Mouse (Mus musculus) induced T-regulatory cell, adult 2 months (primary cell): ENCODE data around the gene Rtf2.

Experiments
- DNase-seq: peaks from one replicate; pipeline ENCODE4 v3.0.0-alpha.2; 2012; ENCODE audit warnings: low read depth

Gene Rtf2

GRCm38 (mm10) chr2:172439843-172440639 lies at the start of gene Rtf2:
Rtf2 (plus strand) TSS chr2:172440556.
- peak; percentile 99 for DNase-seq

- DNase-seq: peak; percentile 54
Measured at GRCm38 (mm10) chr2:172392041-172392521, 48.3 kb upstream of the Rtf2 start.

GRCm38 (mm10) chr2:172393391-172394051 lies 46.8 kb upstream of the Rtf2 start, which contains the start of gene Cass4:
Cass4 (plus strand) TSS chr2:172393794.
- peak; percentile 88 for DNase-seq

GRCm38 (mm10) chr2:172394052-172394392 lies 46.3 kb upstream of the Rtf2 start:
- DNase-seq: no peak

GRCm38 (mm10) chr2:172394671-172395070 lies 45.7 kb upstream of the Rtf2 start:
- DNase-seq: peak; percentile 53

GRCm38 (mm10) chr2:172395961-172396360 lies 44.4 kb upstream of the Rtf2 start:
- DNase-seq: no peak

- peak; percentile 97 for DNase-seq
Measured at GRCm38 (mm10) chr2:172399901-172400300, 40.5 kb upstream of the Rtf2 start.

GRCm38 (mm10) chr2:172401116-172401825 lies 39.1 kb upstream of the Rtf2 start:
- peak; percentile 93 for DNase-seq

GRCm38 (mm10) chr2:172404239-172404638 lies 36.1 kb upstream of the Rtf2 start:
- peak; percentile 23 for DNase-seq

GRCm38 (mm10) chr2:172405011-172405410 lies 35.3 kb upstream of the Rtf2 start:
- DNase-seq: peak; percentile 65

- no peak for DNase-seq
Measured at GRCm38 (mm10) chr2:172406173-172406572, 34.2 kb upstream of the Rtf2 start.

- peak; percentile 43 for DNase-seq
Measured at GRCm38 (mm10) chr2:172407499-172407898, 32.9 kb upstream of the Rtf2 start.

- DNase-seq: no peak
Measured at GRCm38 (mm10) chr2:172410686-172411085, 29.7 kb upstream of the Rtf2 start.

GRCm38 (mm10) chr2:172411091-172411490 lies 29.3 kb upstream of the Rtf2 start:
- no peak for DNase-seq

- DNase-seq: no peak
Measured at GRCm38 (mm10) chr2:172412454-172412853, 27.9 kb upstream of the Rtf2 start.

GRCm38 (mm10) chr2:172413273-172413672 lies 27.1 kb upstream of the Rtf2 start:
- DNase-seq: no peak

- DNase-seq: no peak
Measured at GRCm38 (mm10) chr2:172413894-172414293, 26.5 kb upstream of the Rtf2 start.

- no peak for DNase-seq
Measured at GRCm38 (mm10) chr2:172416218-172416617, 24.1 kb upstream of the Rtf2 start.

- DNase-seq: no peak
Measured at GRCm38 (mm10) chr2:172416876-172417275, 23.5 kb upstream of the Rtf2 start.

- no peak for DNase-seq
Measured at GRCm38 (mm10) chr2:172418208-172418607, 22.1 kb upstream of the Rtf2 start.

GRCm38 (mm10) chr2:172430609-172431008 lies 9.7 kb upstream of the Rtf2 start:
- no peak for DNase-seq

GRCm38 (mm10) chr2:172433746-172434145 lies 6.6 kb upstream of the Rtf2 start:
- DNase-seq: peak; percentile 87
